Mouse (Mus musculus): ENCODE measurements around the gene Cers5.
"Not testable (repeated sequence)": the region's sequence is repeated elsewhere in the genome, so short reads cannot be mapped to it uniquely, and the experiment has no call there.

Cers5 gene

GRCm38 (mm10) chr15:99790464-99790863 lies 17.8 kb upstream of the Cers5 start:
- DNase-seq (ENCODE audit: extremely low spot score, low read depth, low spot score) = no peak

- no peak for DNase-seq (ENCODE audit: extremely low spot score, low read depth, low spot score)
Observed at GRCm38 (mm10) chr15:99787625-99788120, 15.0 kb upstream of the Cers5 start.

GRCm38 (mm10) chr15:99778677-99779335 lies 6.1 kb upstream of the Cers5 start:
- DNase-seq (ENCODE audit: extremely low spot score, low read depth, low spot score) = no peak

- no peak for DNase-seq (ENCODE audit: extremely low spot score, low read depth, low spot score)
Observed at GRCm38 (mm10) chr15:99778148-99778547, 5.5 kb upstream of the Cers5 start.

GRCm38 (mm10) chr15:99772925-99773324 lies 240 bp upstream of the Cers5 start:
- no peak for DNase-seq (ENCODE audit: extremely low spot score, low read depth, low spot score)

- DNase-seq (ENCODE audit: extremely low spot score, low read depth, low spot score) = no peak
Observed at GRCm38 (mm10) chr15:99772277-99772880, 306 bp downstream of the Cers5 start.

GRCm38 (mm10) chr15:99771601-99772276 lies 946 bp downstream of the Cers5 start:
- DNase-seq (ENCODE audit: extremely low spot score, low read depth, low spot score) = no peak

GRCm38 (mm10) chr15:99771004-99771500 lies 1.6 kb downstream of the Cers5 start:
- no peak for DNase-seq (ENCODE audit: extremely low spot score, low read depth, low spot score)

GRCm38 (mm10) chr15:99768761-99769160 lies 3.9 kb downstream of the Cers5 start:
- DNase-seq (ENCODE audit: extremely low spot score, low read depth, low spot score) = no peak

GRCm38 (mm10) chr15:99767467-99767866 lies 5.2 kb downstream of the Cers5 start:
- DNase-seq (ENCODE audit: extremely low spot score, low read depth, low spot score) = no peak

GRCm38 (mm10) chr15:99754204-99754603 lies 18.5 kb downstream of the Cers5 start:
- DNase-seq (ENCODE audit: extremely low spot score, low read depth, low spot score) = no peak

GRCm38 (mm10) chr15:99740229-99740628 lies 32.5 kb downstream of the Cers5 start:
- DNase-seq (ENCODE audit: extremely low spot score, low read depth, low spot score) = no peak

- DNase-seq (ENCODE audit: extremely low spot score, low read depth, low spot score) = no peak
Observed at GRCm38 (mm10) chr15:99736675-99737074, 36.0 kb downstream of the Cers5 start.

GRCm38 (mm10) chr15:99735631-99736030 lies 37.1 kb downstream of the Cers5 start:
- DNase-seq (ENCODE audit: extremely low spot score, low read depth, low spot score) = no peak

GRCm38 (mm10) chr15:99733186-99733585 lies 39.5 kb downstream of the Cers5 start:
- no peak for DNase-seq (ENCODE audit: extremely low spot score, low read depth, low spot score)

GRCm38 (mm10) chr15:99731678-99732077 lies 41.0 kb downstream of the Cers5 start:
- DNase-seq (ENCODE audit: extremely low spot score, low read depth, low spot score) = no peak

- no peak for DNase-seq (ENCODE audit: extremely low spot score, low read depth, low spot score)
Observed at GRCm38 (mm10) chr15:99731167-99731566, 41.5 kb downstream of the Cers5 start.

GRCm38 (mm10) chr15:99729056-99729783 lies 43.5 kb downstream of the Cers5 start:
- DNase-seq (ENCODE audit: extremely low spot score, low read depth, low spot score) = no peak

GRCm38 (mm10) chr15:99728211-99728610 lies 44.5 kb downstream of the Cers5 start:
- no peak for DNase-seq (ENCODE audit: extremely low spot score, low read depth, low spot score)

GRCm38 (mm10) chr15:99727525-99727924 lies 45.2 kb downstream of the Cers5 start:
- DNase-seq (ENCODE audit: extremely low spot score, low read depth, low spot score) = no peak

GRCm38 (mm10) chr15:99727039-99727438 lies 45.6 kb downstream of the Cers5 start:
- DNase-seq (ENCODE audit: extremely low spot score, low read depth, low spot score) = not testable (repeated sequence)
